Mouse (Mus musculus): ENCODE data around the gene Vwa7. TPM values are rescaled to one million over a fixed set of nuclear protein-coding genes. Genes with fewer than 3 reads are reported as not detected.
A peak's percentile ranks its signal among the peaks of the same experiment; 100 is the strongest.
"Not testable (repeated sequence)": the region's sequence is repeated elsewhere in the genome, so short reads cannot be mapped to it uniquely, and the experiment has no call there.

Vwa7 gene
- polyA plus RNA-seq, 1 experiment from 2014 or later = 0.14 TPM

GRCm38 (mm10) chr17:34982328-34982727 lies 34.1 kb upstream of the Vwa7 start:
- Histone ChIP-seq H3K9ac (replicated peaks) (peak overlapping the region; percentile 96), H3K4me1 (peaks cover 24% of the 10 kb centered on the region), H3K27me3 (no peaks in the 10 kb centered on the region), H3K4me3 (peak overlapping the region; percentile 94), H3K27ac (replicated peaks) (peak overlapping the region; percentile 99), H3K9me3 (no peaks in the 10 kb centered on the region), H3K36me3 (peaks cover 19% of the 10 kb centered on the region), H3K4me2 (replicated peaks) (peak overlapping the region; percentile 79)
- 0% methylated on average over 15 of the region's 15 CpGs for WGBS
- ATAC-seq (replicated peaks) = no peak

- H3K27me3 ChIP-seq = no peaks in the 10 kb centered on the region
- no peaks in the 10 kb centered on the region for H3K9me3 ChIP-seq
- 80% methylated on average over 2 of the region's 2 CpGs for WGBS
Observed at GRCm38 (mm10) chr17:34984218-34984617, 32.2 kb upstream of the Vwa7 start.

DNA sequence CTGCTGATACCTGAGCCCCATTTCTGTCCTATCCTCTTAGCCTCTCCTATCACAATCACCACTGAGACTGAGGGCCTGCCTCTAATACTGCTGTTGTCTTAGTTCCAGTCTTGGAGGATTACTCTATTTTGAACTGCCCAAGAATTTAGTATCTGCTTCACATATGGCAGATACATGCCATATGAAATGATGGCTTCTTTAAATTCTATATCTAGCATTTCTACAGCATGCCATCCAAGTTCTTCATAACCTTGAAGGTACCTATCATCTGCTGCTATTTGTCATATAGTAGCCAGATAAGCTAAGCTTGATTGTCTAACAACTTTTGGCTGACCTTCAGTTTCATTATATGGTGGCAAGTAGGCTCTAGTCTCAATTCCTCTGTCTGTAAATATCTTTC lies 21.6 kb upstream of the Vwa7 start:
- Histone ChIP-seq H3K36me3 (peaks cover 6% of the 10 kb centered on the region; the same call in 1 of the 2 replicates), H3K4me2 (replicated peaks) (no peak overlapping the region), H3K9me3 (no peaks in the 10 kb centered on the region), H3K9ac (replicated peaks) (no peak overlapping the region), H3K4me3 (no peak overlapping the region), H3K27ac (replicated peaks) (no peak overlapping the region), H3K27me3 (no peaks in the 10 kb centered on the region), H3K4me1 (peaks cover 12% of the 10 kb centered on the region)
- no peak for ATAC-seq (replicated peaks)

More at GRCm38 (mm10) chr17:34984218-34984617, 32.2 kb upstream of the Vwa7 start:
- H3K36me3 ChIP-seq = peaks cover 23% of the 10 kb centered on the region
- no peak for ATAC-seq (replicated peaks)
- no peak overlapping the region for H3K4me2 ChIP-seq (replicated peaks)
- H3K4me3 ChIP-seq = no peak overlapping the region
- peaks cover 24% of the 10 kb centered on the region for H3K4me1 ChIP-seq
- no peak overlapping the region for H3K9ac ChIP-seq (replicated peaks)
- H3K27ac ChIP-seq (replicated peaks) = no peak overlapping the region

DNA sequence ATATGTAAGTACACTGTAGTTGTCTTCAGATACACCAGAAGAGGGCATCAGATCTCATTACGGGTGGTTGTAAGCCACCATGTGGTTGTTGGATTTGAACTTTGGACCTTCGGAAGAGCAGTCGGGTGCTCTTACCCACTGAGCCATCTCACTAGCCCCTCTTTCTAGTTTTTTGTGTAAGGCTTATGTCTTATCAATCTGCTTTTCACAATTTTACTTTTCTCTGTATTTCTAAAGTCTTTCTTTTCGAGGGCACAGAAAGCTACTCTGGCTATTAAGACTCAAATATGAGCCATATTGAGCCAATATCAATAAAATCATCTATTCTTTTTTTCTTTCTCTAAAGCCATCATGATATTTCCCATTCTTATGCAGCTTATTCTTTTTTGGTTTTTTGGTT lies 21.2 kb upstream of the Vwa7 start:
- not testable (repeated sequence) for H3K4me3 ChIP-seq; H3K36me3 ChIP-seq; H3K4me2 ChIP-seq (replicated peaks); H3K27me3 ChIP-seq; H3K9ac ChIP-seq (replicated peaks); H3K9me3 ChIP-seq; H3K27ac ChIP-seq (replicated peaks); ATAC-seq (replicated peaks)
- peaks cover 16% of the 10 kb centered on the region for H3K4me1 ChIP-seq
- WGBS = 92% methylated on average over 4 of the region's 4 CpGs

- H3K4me1 ChIP-seq = peaks cover 17% of the 10 kb centered on the region
- not testable (repeated sequence) for H3K27ac ChIP-seq (replicated peaks); ATAC-seq (replicated peaks); H3K4me2 ChIP-seq (replicated peaks); H3K27me3 ChIP-seq; H3K9me3 ChIP-seq; H3K4me3 ChIP-seq; H3K36me3 ChIP-seq; H3K9ac ChIP-seq (replicated peaks)
- WGBS = 98% methylated on average over 4 of the region's 4 CpGs
Observed at GRCm38 (mm10) chr17:34995927-34996326, 20.5 kb upstream of the Vwa7 start.

DNA sequence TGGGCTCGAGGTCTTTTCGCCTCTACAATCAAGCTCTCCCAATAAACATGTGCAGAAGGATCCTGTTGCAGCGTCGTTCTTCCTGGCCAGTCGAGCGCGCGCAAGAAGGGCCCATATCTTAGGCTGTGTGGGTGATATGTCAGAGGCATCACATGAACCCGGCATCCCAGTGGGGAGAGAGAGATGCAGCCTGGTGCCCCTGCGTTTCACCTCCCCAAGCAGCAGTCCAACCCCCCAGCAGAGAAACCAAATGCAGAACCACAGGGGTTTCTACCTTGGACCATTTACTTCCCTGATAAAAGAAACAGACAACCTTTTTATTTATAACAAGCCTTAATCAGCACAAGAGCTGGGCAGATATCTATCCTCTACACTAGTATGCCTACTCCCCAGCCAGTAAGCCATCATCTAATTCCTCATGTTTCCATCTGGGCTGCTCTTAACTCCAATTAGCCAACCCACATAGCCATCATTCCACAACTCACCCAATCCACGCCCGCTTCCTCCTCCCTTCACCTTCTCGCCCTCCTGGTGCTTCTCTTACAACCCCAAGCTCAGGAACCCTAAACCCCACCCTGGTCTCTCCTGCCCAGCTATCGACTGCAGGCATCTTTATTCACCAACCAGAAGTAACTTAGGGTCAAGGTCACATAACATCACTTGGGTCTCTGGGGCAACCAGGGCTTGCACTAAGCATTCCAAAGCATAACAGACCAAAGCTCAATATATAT lies 19.8 kb upstream of the Vwa7 start:
- no peaks in the 10 kb centered on the region for H3K9me3 ChIP-seq
- no peak overlapping the region for H3K9ac ChIP-seq (replicated peaks)
- peaks cover 18% of the 10 kb centered on the region for H3K4me1 ChIP-seq
- no peak overlapping the region for H3K4me3 ChIP-seq
- WGBS = 93% methylated on average over 13 of the region's 14 CpGs
- no peak overlapping the region for H3K4me2 ChIP-seq (replicated peaks)
- ATAC-seq (replicated peaks) = no peak
- H3K36me3 ChIP-seq = no peaks in the 10 kb centered on the region; the same call in 1 of the 2 replicates
- no peaks in the 10 kb centered on the region for H3K27me3 ChIP-seq
- no peak overlapping the region for H3K27ac ChIP-seq (replicated peaks)

- no peak for ATAC-seq (replicated peaks)
Observed at GRCm38 (mm10) chr17:34997142-34997483, 19.3 kb upstream of the Vwa7 start.

DNA sequence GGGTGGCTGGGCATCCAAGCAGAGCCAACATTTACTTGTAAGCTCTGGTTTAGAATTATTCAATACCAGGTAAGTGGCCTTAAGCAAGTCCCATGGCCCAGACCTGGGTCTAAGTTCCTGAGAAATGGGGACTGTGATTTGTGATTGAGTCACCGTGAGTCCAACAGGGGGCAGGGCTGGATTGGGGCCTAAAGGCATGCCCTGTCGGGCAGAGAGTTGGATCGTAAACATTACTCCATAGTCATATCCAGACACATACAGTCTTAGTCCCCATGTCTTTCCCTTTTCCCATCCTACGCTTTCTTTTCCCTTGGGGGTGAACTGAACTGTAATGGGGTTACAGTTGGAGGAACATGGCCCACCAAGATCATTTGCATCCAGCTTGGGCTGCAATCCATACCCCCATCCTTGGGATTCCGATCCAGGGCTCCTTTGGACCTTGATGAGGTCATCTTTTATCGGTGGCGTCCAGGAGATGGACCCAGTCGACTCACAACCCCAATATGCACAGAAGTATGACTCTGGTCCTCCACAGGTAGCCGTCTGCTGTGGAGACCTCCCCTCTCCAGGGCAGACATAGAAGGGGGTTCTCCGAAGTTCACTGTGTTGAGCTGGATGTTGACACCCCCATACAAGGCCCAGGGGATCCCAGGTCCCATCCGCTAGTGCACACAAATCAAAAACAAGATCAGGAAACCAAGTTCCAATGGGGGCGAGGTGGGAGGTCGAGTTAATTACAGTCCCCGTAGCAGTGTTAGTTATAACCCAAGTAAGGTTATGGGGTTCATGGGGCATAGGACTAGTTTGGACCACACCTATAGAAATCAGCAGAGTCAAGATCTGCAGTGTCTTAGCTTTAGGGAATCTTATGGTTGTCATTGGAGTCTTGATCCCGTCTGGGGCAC lies 17.6 kb upstream of the Vwa7 start:
- Histone ChIP-seq H3K4me3 (peak overlapping the region; percentile 32; the same call in 1 of the 2 replicates), H3K4me2 (replicated peaks) (peak overlapping the region; percentile 97; the same call in 1 of the 2 replicates), H3K27ac (replicated peaks) (no peak overlapping the region), H3K4me1 (peaks cover 38% of the 10 kb centered on the region), H3K9ac (replicated peaks) (no peak overlapping the region), H3K9me3 (no peaks in the 10 kb centered on the region), H3K27me3 (no peaks in the 10 kb centered on the region), H3K36me3 (no peaks in the 10 kb centered on the region)
- ATAC-seq (replicated peaks) = no peak
- 93% methylated on average over 15 of the region's 15 CpGs for WGBS

More at GRCm38 (mm10) chr17:34997142-34997483, 19.3 kb upstream of the Vwa7 start:
- H3K9ac ChIP-seq (replicated peaks) = no peak overlapping the region
- 86% methylated on average over 5 of the region's 5 CpGs for WGBS
- no peaks in the 10 kb centered on the region for H3K9me3 ChIP-seq
- no peak overlapping the region for H3K4me3 ChIP-seq
- no peaks in the 10 kb centered on the region for H3K36me3 ChIP-seq
- no peak overlapping the region; the same call in 1 of the 2 replicates for H3K4me2 ChIP-seq (replicated peaks)
- H3K4me1 ChIP-seq = peaks cover 24% of the 10 kb centered on the region
- no peak overlapping the region for H3K27ac ChIP-seq (replicated peaks)
- H3K27me3 ChIP-seq = no peaks in the 10 kb centered on the region

GRCm38 (mm10) chr17:34999871-35000716 lies 16.3 kb upstream of the Vwa7 start:
- peak overlapping the region; percentile 89 for H3K9ac ChIP-seq (replicated peaks)
- H3K27ac ChIP-seq (replicated peaks) = peak overlapping the region; percentile 98
- not testable (repeated sequence) for H3K9me3 ChIP-seq; ATAC-seq (replicated peaks); H3K27me3 ChIP-seq
- H3K4me3 ChIP-seq = peak overlapping the region; percentile 79
- 22% methylated on average over 30 of the region's 32 CpGs for WGBS
- peaks cover 38% of the 10 kb centered on the region for H3K4me1 ChIP-seq
- peaks cover 13% of the 10 kb centered on the region for H3K36me3 ChIP-seq
- H3K4me2 ChIP-seq (replicated peaks) = peak overlapping the region; percentile 97

DNA sequence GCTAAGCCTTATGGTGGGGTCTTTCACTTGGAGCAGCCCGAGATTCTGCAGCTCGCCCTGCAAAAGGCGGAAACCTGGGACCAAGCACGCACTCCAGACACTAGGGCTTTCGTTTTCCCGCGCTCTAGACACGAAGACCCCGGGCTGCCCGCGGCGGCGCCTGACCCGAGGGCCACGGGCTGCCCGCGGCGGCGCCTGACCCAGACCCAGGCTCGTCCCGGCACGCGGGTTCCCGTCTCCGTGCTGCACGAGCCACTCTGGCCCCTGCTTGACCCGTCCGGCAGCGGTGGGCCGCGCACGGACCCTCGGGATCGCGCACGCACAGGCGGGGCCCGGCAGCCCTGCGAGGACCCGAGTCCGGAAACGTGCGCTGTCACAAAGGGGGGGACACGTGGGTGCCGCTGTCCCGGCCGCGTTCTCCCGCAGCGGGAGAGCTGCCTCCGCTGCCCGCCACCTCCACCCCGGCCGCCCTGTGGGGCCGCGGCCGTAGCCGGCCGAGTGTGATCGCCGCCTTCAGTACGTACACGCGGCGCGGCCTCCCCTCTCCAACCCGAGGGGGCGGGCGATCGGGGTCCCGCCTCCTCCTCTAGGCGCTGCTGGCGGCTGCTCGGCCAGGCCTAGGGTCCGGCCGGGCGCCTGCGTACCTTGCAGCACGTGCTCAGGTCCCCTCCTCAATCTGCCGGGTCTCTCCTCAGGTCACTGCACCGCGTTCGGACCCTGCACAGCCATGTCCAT lies 15.5 kb upstream of the Vwa7 start, which contains the start of gene Vars:
Gene Vars, plus strand, starts transcription at position 271 of the 735 bp plus-strand sequence.
- Histone ChIP-seq H3K27me3 (no peaks in the 10 kb centered on the region), H3K4me2 (replicated peaks) (peak within 1 kb of the TSS; percentile 97), H3K9ac (replicated peaks) (peak within 1 kb of the TSS; percentile 89), H3K36me3 (peaks cover 21% of the 10 kb centered on the region), H3K4me3 (peak within 1 kb of the TSS; percentile 79), H3K27ac (replicated peaks) (peak within 1 kb of the TSS; percentile 98), H3K4me1 (peaks cover 38% of the 10 kb centered on the region), H3K9me3 (no peaks in the 10 kb centered on the region)
- peak; percentile 92 for ATAC-seq (replicated peaks)
- under 1% methylated on average over 67 of the region's 83 CpGs for WGBS
